Mouse (Mus musculus) kidney, postnatal 10 days (tissue): ENCODE measurements at regions not wholly inside any gene's neighbourhood (a gene's known extent, or its start where the extent isn't known, plus 50 kb on each side); places are given as distances from the start of the nearest gene placed in this dataset.

Experiments used
- DNase-seq: peaks from one replicate; pipeline ENCODE4 v3.0.0; 2021; ENCODE audit warnings: mixed read lengths

GRCm38 (mm10) chr8:128168819-128169218 is 189.6 kb upstream of the Nrp1 start:
- DNase-seq = no peak

- DNase-seq = no peak
Observed at GRCm38 (mm10) chr8:128171116-128171515, 187.3 kb upstream of the Nrp1 start.

GRCm38 (mm10) chr8:128180214-128180613 is 178.2 kb upstream of the Nrp1 start:
- DNase-seq = no peak

- DNase-seq = no peak
Observed at GRCm38 (mm10) chr8:128183081-128183480, 175.3 kb upstream of the Nrp1 start.

- no peak for DNase-seq
Observed at GRCm38 (mm10) chr8:128188321-128188720, 170.1 kb upstream of the Nrp1 start.

- DNase-seq = no peak
Observed at GRCm38 (mm10) chr8:128193293-128193887, 165.0 kb upstream of the Nrp1 start.

- no peak for DNase-seq
Observed at GRCm38 (mm10) chr8:128200815-128201214, 157.6 kb upstream of the Nrp1 start.

- no peak for DNase-seq
Observed at GRCm38 (mm10) chr8:128201635-128202034, 156.8 kb upstream of the Nrp1 start.

GRCm38 (mm10) chr8:128202158-128202886 is 156.1 kb upstream of the Nrp1 start:
- DNase-seq = no peak

GRCm38 (mm10) chr8:128204803-128205202 is 153.6 kb upstream of the Nrp1 start:
- DNase-seq = no peak

- no peak for DNase-seq
Observed at GRCm38 (mm10) chr8:128207138-128207537, 151.3 kb upstream of the Nrp1 start.

- DNase-seq = no peak
Observed at GRCm38 (mm10) chr8:128210761-128211160, 147.6 kb upstream of the Nrp1 start.

- no peak for DNase-seq
Observed at GRCm38 (mm10) chr8:128212223-128212622, 146.2 kb upstream of the Nrp1 start.

- DNase-seq = no peak
Observed at GRCm38 (mm10) chr8:128214256-128214655, 144.1 kb upstream of the Nrp1 start.

GRCm38 (mm10) chr8:128218886-128219285 is 139.5 kb upstream of the Nrp1 start:
- DNase-seq = no peak

- DNase-seq = peak; percentile 39
Observed at GRCm38 (mm10) chr8:128219539-128219938, 138.9 kb upstream of the Nrp1 start.

GRCm38 (mm10) chr8:128223092-128223491 is 135.3 kb upstream of the Nrp1 start:
- DNase-seq = no peak

- no peak for DNase-seq
Observed at GRCm38 (mm10) chr8:128223522-128223921, 134.9 kb upstream of the Nrp1 start.

- no peak for DNase-seq
Observed at GRCm38 (mm10) chr8:128225123-128225522, 133.3 kb upstream of the Nrp1 start.

GRCm38 (mm10) chr8:128235071-128235470 is 123.3 kb upstream of the Nrp1 start:
- DNase-seq = no peak

GRCm38 (mm10) chr8:128235527-128235926 is 122.9 kb upstream of the Nrp1 start:
- DNase-seq = no peak

GRCm38 (mm10) chr8:128236097-128236496 is 122.3 kb upstream of the Nrp1 start:
- no peak for DNase-seq

- DNase-seq = no peak
Observed at GRCm38 (mm10) chr8:128238948-128239347, 119.5 kb upstream of the Nrp1 start.

GRCm38 (mm10) chr8:128239783-128240182 is 118.6 kb upstream of the Nrp1 start:
- no peak for DNase-seq

GRCm38 (mm10) chr8:128241200-128241599 is 117.2 kb upstream of the Nrp1 start:
- no peak for DNase-seq
